Mouse (Mus musculus): Measurements from ENCODE around the gene Nhej1. TPM values are rescaled to one million over a fixed set of nuclear protein-coding genes. Genes with fewer than 3 reads are reported as not detected.

Gene Nhej1
- polyA plus RNA-seq, 1 experiment from 2014 or later: 7.2 TPM

DNA sequence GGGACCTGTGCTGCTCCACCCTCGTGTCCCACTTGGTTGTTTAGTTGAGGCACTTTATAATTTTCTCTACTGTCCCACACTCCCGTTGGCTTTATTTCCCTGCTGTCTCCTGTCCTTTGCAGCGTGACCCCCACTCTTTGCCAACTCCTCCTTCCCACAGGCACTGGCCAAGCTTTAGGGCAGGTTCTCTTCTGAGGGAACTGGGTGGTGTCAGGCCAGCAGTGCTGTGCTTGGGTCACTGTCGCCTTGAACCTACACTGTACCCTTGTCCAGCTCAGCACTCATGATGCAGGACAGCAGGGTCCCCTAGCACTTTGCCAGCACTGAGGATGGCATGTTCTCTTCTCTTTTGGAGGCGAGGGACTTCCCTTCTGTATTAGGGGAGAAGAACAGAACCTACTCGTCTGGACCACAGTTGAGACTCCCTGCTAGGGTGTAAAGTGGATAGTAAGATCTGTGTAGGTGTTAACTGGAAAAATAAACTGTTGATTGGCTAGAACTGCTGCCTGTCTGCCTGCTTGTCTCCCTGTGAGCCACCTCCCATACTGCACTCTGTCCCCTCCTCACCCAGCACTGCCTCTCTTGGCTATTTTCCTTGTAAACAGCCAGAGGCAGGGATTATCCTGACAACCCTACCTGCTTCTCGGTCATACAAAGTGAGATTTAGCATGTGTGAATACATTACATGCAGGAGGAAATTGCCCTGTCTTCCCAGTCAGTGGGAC lies 22.6 kb upstream of the Nhej1 start:
- peaks cover 10% of the 10 kb centered on the region for H3K4me1 ChIP-seq (ENCODE audit: control insufficient read depth, insufficient read depth, low read depth, low read length)
- H3K27ac ChIP-seq (ENCODE audit: low read depth, low read length): no peak overlapping the region
- 87% methylated on average over 7 of the region's 7 CpGs for WGBS
- H3K27me3 ChIP-seq (replicated peaks; ENCODE audit: control insufficient read depth, insufficient read depth, low read length): no peaks in the 10 kb centered on the region
- no peak overlapping the region for H3K4me3 ChIP-seq (ENCODE audit: low read length)
- no peaks in the 10 kb centered on the region for H3K9me3 ChIP-seq (ENCODE audit: control insufficient read depth, low read length)
- H3K4me2 ChIP-seq (ENCODE audit: low read length): no peak overlapping the region
- no peak overlapping the region for H3K9ac ChIP-seq (ENCODE audit: low read depth, low read length)
- peaks cover 38% of the 10 kb centered on the region for H3K36me3 ChIP-seq (ENCODE audit: control insufficient read depth, insufficient read depth, low read length)
- no peak for ATAC-seq

DNA sequence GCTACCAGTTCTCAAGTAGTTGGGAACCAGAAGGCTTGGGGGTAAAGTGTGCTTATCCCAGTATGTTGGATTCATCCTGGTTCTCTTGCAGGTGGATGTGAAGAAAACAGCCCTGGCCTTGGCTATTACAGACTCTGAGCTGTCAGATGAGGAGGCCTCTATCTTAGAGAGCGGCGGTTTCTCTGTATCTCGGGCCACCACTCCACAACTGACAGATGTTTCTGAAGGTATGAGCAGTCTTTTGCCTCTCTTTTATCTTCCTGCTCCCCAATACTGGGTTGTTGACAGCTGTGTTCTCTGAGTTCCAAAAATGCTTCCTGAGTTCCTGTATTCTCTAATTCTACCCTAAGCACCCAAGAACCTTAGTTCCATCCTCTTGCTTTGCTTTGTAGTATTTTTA lies 20.6 kb upstream of the Nhej1 start:
- peaks cover 38% of the 10 kb centered on the region for H3K36me3 ChIP-seq (ENCODE audit: control insufficient read depth, insufficient read depth, low read length)

GRCm38 (mm10) chr1:75142301-75143261 lies 17.6 kb upstream of the Nhej1 start, which contains the start of the genes Cnppd1 and Retreg2:
Gene Cnppd1 (minus strand): TSS chr1:75142711.
Gene Retreg2 (plus strand): TSS chr1:75142778.
- H3K4me3 ChIP-seq (ENCODE audit: low read length): peak within 1 kb of the TSS; percentile 95
- no peaks in the 10 kb centered on the region for H3K27me3 ChIP-seq (replicated peaks; ENCODE audit: control insufficient read depth, insufficient read depth, low read length)
- under 1% methylated on average over 87 of the region's 91 CpGs for WGBS
- H3K9me3 ChIP-seq (ENCODE audit: control insufficient read depth, low read length): no peaks in the 10 kb centered on the region
- H3K36me3 ChIP-seq (ENCODE audit: control insufficient read depth, insufficient read depth, low read length): peaks cover 37% of the 10 kb centered on the region
- peak within 1 kb of the TSS; percentile 92 for H3K4me2 ChIP-seq (ENCODE audit: low read length)
- peak within 1 kb of the TSS; percentile 99 for H3K27ac ChIP-seq (ENCODE audit: low read depth, low read length)
- peak within 1 kb of the TSS; percentile 98 for H3K9ac ChIP-seq (ENCODE audit: low read depth, low read length)
- H3K4me1 ChIP-seq (ENCODE audit: control insufficient read depth, insufficient read depth, low read depth, low read length): peaks cover 26% of the 10 kb centered on the region
- peak; percentile 92 for ATAC-seq

More for the DNA sequence above, 20.6 kb upstream of the Nhej1 start:
- H3K4me2 ChIP-seq (ENCODE audit: low read length): no peak overlapping the region
- H3K27ac ChIP-seq (ENCODE audit: low read depth, low read length): no peak overlapping the region
- no peaks in the 10 kb centered on the region for H3K27me3 ChIP-seq (replicated peaks; ENCODE audit: control insufficient read depth, insufficient read depth, low read length)
- whole genome bisulfite sequencing: 97% methylated on average over 3 of the region's 3 CpGs
- no peak for ATAC-seq
- no peaks in the 10 kb centered on the region for H3K9me3 ChIP-seq (ENCODE audit: control insufficient read depth, low read length)
- H3K9ac ChIP-seq (ENCODE audit: low read depth, low read length): no peak overlapping the region
- no peak overlapping the region for H3K4me3 ChIP-seq (ENCODE audit: low read length)
- H3K4me1 ChIP-seq (ENCODE audit: control insufficient read depth, insufficient read depth, low read depth, low read length): peaks cover 17% of the 10 kb centered on the region

DNA sequence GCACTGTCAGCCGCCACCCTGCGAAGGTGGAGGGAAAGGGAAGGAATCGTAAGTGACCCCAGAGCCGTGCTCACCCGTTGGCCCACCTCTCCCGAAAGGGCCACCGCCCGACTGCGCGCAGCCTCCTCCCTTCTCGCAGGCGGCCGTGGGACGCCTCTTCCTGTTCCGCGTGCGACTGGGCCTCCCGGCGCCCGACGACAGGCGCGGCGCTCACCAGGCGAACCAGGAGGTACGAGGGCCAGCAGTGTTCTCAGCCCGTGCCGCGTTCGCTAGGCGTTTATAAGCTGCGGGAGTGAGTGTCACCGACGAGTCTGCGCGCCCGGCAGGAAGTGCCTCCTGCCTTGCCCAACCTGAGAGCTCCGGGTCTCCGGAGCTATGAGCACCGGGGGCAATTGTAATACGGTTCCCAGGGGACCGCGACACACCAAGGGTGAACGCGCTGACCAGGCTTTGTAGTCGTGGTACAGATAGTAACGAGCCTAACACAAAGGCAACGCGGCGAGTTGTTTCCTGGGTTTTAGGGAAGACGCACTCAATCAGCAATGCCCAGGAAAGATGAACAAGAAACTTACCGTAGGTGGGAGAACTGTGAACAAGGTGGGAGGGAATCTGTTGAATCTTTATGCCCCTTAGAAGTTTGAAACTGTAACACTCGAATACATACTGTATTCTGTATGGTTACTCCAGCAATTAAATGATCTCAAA lies 16.6 kb upstream of the Nhej1 start:
- Histone ChIP-seq H3K4me3 (ENCODE audit: low read length) (peak overlapping the region; percentile 95), H3K27me3 (replicated peaks; ENCODE audit: control insufficient read depth, insufficient read depth, low read length) (no peaks in the 10 kb centered on the region), H3K4me2 (ENCODE audit: low read length) (peak overlapping the region; percentile 92), H3K4me1 (ENCODE audit: control insufficient read depth, insufficient read depth, low read depth, low read length) (peaks cover 26% of the 10 kb centered on the region), H3K9ac (ENCODE audit: low read depth, low read length) (peak overlapping the region; percentile 98), H3K36me3 (ENCODE audit: control insufficient read depth, insufficient read depth, low read length) (peaks cover 36% of the 10 kb centered on the region), H3K9me3 (ENCODE audit: control insufficient read depth, low read length) (no peaks in the 10 kb centered on the region), H3K27ac (ENCODE audit: low read depth, low read length) (peak overlapping the region; percentile 99)
- ATAC-seq: peak; percentile 16; the same call in 1 of the 2 replicates
- WGBS: under 1% methylated on average over 52 of the region's 53 CpGs

DNA sequence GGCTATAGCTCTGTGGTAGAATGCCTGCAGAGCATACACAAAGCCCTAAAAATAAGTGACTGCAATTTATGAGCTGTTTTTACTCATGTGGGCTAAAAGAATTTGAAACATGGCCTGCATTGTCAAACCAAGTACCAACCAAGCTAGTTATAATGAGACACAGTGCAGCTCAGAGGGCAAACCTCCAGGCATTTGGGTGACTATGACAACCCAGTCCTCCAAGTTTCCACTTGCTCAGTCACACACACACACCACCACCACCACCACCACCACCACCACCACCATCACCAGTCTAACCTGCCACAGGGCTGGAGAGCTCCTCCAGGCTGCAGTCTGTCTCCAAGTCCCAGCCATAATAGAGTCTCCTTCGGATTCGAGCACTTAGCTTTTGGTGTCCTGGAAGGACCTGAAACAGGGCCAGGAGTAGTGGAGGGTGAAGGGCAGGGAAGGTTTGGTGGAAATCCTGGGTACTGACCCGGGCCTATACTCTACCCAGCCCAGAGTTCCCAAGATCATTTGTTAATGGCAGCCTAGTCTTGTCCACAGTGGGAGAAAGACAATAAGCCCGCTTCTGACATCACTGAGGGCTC lies 15.7 kb upstream of the Nhej1 start:
- 54% methylated on average over 4 of the region's 4 CpGs for WGBS
- peak overlapping the region; percentile 95 for H3K4me3 ChIP-seq (ENCODE audit: low read length)
- peak overlapping the region; percentile 92 for H3K4me2 ChIP-seq (ENCODE audit: low read length)
- ATAC-seq: no peak
- peak overlapping the region; percentile 99; the same call in 1 of the 2 replicates for H3K27ac ChIP-seq (ENCODE audit: low read depth, low read length)
- H3K27me3 ChIP-seq (replicated peaks; ENCODE audit: control insufficient read depth, insufficient read depth, low read length): no peaks in the 10 kb centered on the region
- H3K9ac ChIP-seq (ENCODE audit: low read depth, low read length): peak overlapping the region; percentile 98
- H3K4me1 ChIP-seq (ENCODE audit: control insufficient read depth, insufficient read depth, low read depth, low read length): peaks cover 26% of the 10 kb centered on the region
- H3K36me3 ChIP-seq (ENCODE audit: control insufficient read depth, insufficient read depth, low read length): peaks cover 36% of the 10 kb centered on the region
- H3K9me3 ChIP-seq (ENCODE audit: control insufficient read depth, low read length): no peaks in the 10 kb centered on the region

GRCm38 (mm10) chr1:75138448-75138847 lies 13.4 kb upstream of the Nhej1 start:
- no peak overlapping the region for H3K4me3 ChIP-seq (ENCODE audit: low read length)
- H3K4me1 ChIP-seq (ENCODE audit: control insufficient read depth, insufficient read depth, low read depth, low read length): peaks cover 16% of the 10 kb centered on the region
- no peak overlapping the region for H3K4me2 ChIP-seq (ENCODE audit: low read length)
- H3K9me3 ChIP-seq (ENCODE audit: control insufficient read depth, low read length): no peaks in the 10 kb centered on the region
- H3K9ac ChIP-seq (ENCODE audit: low read depth, low read length): no peak overlapping the region; the same call in 1 of the 2 replicates
- no peaks in the 10 kb centered on the region for H3K27me3 ChIP-seq (replicated peaks; ENCODE audit: control insufficient read depth, insufficient read depth, low read length)
- 93% methylated on average over 2 of the region's 2 CpGs for WGBS
- ATAC-seq: no peak
- peaks cover 35% of the 10 kb centered on the region for H3K36me3 ChIP-seq (ENCODE audit: control insufficient read depth, insufficient read depth, low read length)
- no peak overlapping the region for H3K27ac ChIP-seq (ENCODE audit: low read depth, low read length)

GRCm38 (mm10) chr1:75136730-75137129 lies 11.7 kb upstream of the Nhej1 start:
- Histone ChIP-seq H3K4me1 (ENCODE audit: control insufficient read depth, insufficient read depth, low read depth, low read length) (peaks cover 16% of the 10 kb centered on the region), H3K4me3 (ENCODE audit: low read length) (no peak overlapping the region), H3K4me2 (ENCODE audit: low read length) (no peak overlapping the region), H3K36me3 (ENCODE audit: control insufficient read depth, insufficient read depth, low read length) (peaks cover 35% of the 10 kb centered on the region), H3K27ac (ENCODE audit: low read depth, low read length) (no peak overlapping the region), H3K27me3 (replicated peaks; ENCODE audit: control insufficient read depth, insufficient read depth, low read length) (no peaks in the 10 kb centered on the region), H3K9ac (ENCODE audit: low read depth, low read length) (no peak overlapping the region), H3K9me3 (ENCODE audit: control insufficient read depth, low read length) (no peaks in the 10 kb centered on the region)
- no peak for ATAC-seq
- 80% methylated on average over 3 of the region's 3 CpGs for WGBS

DNA sequence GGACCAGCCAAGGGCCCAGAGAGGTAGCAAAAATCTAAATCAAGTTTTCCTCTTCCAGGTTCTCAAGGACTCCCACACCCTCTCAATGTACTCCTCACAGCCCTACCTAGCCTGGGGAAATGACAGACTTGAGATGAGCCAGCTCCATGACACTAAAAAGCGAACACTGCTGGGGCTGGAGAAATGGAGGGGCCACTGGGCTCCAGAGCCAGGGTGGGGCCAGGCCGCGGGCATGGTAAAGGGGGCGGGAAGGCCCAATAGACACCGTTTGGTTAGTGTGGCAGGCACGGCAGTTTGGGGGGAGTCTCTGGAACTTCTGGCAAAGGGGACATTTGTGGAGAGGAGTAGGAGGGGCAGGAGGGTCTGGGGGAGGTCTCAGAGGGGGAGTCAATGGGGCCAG lies 11.3 kb upstream of the Nhej1 start:
- Histone ChIP-seq H3K27me3 (replicated peaks; ENCODE audit: control insufficient read depth, insufficient read depth, low read length) (no peaks in the 10 kb centered on the region), H3K27ac (ENCODE audit: low read depth, low read length) (no peak overlapping the region), H3K36me3 (ENCODE audit: control insufficient read depth, insufficient read depth, low read length) (peaks cover 35% of the 10 kb centered on the region)

More for the DNA sequence above, 11.3 kb upstream of the Nhej1 start:
- ATAC-seq: no peak
- Histone ChIP-seq H3K9me3 (ENCODE audit: control insufficient read depth, low read length) (no peaks in the 10 kb centered on the region), H3K4me2 (ENCODE audit: low read length) (no peak overlapping the region), H3K4me3 (ENCODE audit: low read length) (no peak overlapping the region), H3K9ac (ENCODE audit: low read depth, low read length) (no peak overlapping the region), H3K4me1 (ENCODE audit: control insufficient read depth, insufficient read depth, low read depth, low read length) (peaks cover 16% of the 10 kb centered on the region)
- WGBS: 90% methylated on average over 6 of the region's 6 CpGs
